Mouse (Mus musculus) c-Kit-positive CD71-positive TER-119-negative erythroid progenitor cells, embryonic 14.5 days (primary cell): ENCODE results near the gene Rrp36.
A peak's percentile ranks its signal among the peaks of the same experiment; 100 is the strongest.

ENCODE experiments used
- DNase-seq: peaks from one replicate; pipeline ENCODE4 v3.0.0-alpha.2; 2013; ENCODE audit warnings: low read depth

The Rrp36 gene

DNA sequence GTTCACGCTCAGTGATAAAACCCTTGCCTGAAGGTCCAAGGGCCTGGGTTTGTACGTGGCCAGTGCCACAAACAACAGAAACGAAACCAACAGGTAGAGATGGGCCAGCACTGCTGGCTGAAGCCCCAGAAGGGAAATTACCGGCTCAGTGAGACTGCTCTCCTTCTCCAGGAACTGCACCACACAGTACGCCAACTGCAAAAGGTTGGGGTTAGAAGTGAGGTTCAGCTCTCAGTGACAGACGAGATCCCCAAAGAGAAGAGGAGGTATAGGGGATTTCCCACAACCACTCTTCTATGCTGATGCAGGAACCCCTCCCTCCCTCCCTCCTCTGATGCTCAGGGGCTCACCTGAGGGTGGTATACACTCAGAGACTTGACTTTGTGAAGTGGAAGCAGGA is 11.8 kb upstream of the Rrp36 start:
- no peak for DNase-seq

DNA sequence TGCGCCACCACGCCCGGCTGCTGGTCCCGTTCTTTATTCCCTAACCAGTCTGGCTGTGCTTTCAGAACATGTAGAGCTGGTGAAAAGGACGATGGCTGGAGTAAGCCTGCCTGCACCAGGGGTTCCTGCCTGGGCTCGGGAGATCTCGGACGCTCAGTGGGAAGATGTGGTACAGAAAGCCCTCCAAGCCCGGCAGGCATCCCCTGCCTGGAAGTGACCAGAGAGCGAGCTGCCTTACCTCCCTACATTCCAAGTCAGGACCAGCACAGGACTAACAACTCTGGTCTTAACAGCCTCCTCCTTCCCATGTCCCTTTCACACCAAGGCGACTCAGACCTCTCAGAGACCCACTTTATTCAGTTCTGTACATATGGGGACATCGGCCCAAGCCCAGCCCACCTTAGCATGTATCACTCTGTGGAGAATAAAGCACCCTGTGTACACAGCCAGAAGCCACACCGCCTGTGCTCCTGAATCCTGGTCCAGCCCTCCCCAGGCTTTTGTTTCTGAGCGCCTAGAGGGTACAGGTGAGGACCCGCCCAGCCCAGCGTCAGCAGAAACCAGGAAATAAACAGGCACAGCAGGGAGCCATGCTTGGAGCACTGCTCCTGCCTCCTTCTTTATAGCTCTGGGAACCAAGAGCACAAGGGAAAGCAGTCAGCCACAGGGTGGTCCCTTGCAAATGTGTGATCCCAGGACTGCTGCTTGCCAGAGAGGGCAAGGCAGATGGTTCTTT is 8.7 kb upstream of the Rrp36 start:
- no peak for DNase-seq

DNA sequence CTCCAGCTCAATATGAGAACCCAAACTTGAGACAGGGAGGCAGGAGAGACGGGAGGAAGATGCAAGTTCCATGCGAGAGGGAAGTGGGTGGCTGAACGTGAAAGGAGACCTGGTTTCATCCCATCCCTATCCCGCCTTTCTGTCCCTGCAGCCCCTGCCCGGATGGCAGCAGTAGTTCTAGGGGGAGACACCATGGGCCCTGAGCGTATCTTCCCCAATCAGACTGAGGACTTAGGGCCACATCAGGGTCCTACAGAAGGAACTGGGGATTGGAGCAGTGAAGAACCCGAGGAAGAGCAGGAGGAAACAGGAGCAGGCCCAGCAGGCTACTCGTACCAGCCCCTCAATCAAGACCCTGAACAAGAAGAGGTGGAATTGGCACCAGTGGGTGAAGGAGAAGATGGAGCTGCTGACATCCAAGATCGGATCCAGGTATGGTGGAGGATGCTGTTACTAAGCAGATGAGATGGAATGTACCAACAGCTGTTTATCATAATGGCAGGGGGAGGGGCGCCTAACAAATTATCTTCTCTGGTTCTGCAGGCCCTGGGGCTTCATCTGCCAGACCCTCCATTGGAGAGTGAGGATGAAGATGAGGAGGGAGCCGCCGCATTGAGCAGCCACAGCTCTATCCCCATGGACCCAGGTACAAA is 7.4 kb upstream of the Rrp36 start:
- no peak for DNase-seq

DNA sequence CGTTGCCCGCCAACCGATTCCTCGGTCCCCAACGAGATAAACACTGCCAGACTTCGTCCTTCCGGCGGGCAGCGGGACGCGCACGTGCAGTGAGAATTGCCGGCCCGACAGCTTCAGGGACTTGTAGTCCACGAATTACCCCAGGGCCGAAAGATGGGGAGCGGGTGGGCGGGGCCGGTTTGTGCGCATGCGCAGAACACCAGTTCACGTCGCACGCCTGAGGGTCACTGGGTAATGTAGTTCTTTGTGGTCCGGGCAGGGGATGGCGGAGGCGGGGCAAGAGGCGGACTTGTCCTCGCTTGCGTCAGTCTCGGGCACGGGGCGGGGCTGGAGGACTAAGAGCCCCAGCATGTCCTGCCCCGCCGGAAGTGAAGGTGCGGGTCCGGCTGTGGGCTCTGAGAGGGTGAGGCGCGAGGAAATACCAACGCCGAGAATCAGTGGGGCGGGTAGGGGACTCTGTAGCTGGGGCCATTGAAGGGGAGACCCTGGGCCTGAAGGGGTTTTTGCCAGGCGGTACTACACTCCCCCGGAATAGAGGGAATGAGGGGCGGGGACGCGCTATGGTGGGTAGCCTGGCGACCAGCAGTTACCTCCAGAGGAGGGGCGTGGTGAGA is 6.7 kb upstream of the Rrp36 start, which contains the start of gene Klhdc3:
Klhdc3 (minus strand) TSS at position 155 of the 614 bp plus-strand sequence.
- DNase-seq, result peak; percentile 98

DNA sequence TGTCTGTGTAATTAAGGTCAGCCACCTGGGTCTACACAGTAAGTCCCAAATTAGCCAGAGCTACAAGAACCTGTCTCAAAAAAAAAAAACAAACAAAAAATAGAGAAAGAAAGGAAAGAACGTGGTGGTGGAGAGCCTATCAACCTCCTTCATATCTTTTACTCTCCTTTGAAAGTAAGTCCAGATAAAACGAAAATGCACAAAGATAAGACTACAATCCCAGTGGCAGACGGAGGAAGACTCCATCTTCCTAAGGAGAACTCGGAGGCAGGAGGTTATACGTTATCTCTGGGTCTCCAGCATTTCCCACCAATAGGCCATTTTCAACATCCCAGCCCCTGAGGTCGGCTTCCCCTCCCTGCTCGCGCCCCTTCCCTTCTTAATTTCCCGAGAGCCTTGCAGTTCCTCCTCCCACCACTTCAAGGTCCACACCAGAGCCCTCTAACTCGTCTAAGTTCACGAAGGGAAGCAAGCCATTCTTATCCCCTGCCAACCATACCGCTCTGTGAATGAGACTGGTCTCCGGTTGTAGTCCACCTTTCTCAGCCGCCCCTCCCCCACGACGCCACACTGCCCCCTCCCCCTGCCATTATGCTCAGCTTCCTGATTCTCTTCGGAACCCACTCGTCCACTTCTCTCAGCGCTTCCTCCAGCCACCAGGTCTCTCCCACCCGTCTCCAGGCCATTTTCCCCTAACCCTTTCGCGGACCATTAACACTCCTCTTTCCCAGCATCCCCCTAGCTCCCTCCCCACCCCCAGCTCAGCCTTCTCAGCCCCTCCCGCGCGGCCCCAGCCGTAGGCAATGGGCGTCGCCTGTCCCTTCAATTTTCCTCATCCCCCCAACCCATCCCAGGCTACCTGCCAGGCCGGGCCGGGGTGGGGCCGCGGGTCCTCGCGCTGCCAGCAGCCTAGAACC is 5.9 kb upstream of the Rrp36 start:
- no peak for DNase-seq

DNA sequence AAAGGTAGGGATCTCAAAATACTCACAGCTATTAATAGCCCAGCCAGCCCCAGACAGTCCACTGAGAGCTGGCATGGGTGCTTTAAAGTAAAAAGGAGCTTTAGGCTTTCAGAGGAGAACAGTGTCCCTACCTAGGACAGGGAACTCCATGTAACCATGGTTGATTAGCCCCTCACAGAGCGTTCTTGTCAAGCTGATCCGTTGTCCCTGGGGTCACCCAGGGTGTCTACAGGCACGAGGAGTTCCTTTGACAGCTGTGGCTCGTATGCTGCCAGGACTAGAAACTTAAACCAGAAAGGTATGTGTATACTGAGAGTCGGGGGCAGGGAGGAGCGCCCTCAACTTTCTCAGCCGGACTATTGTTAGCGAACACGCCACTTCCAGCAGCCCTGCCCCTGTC is 4.8 kb upstream of the Rrp36 start:
- no peak for DNase-seq

DNA sequence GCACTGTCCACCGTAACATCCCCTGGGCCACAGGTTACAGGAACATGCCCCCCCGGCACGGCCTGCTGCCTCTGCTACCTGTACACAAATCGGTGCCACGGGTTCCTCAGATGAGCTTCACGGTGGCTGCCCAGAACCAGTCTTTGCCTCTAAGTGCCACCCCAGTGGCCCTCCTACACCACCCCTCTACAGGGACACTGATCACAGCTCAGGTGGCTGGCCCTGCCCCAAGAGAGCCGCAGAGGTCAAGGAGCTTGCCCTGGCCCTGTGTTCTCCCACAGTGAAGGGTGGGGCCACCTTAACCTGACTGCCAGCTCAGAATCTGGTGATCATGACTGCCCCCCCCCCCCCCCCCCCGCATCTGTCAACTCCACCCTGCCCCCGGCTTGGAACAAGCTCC is 4.3 kb upstream of the Rrp36 start, which contains the start of gene Mea1:
Mea1 (plus strand) TSS at position 378 of the 400 bp plus-strand sequence.
- no peak for DNase-seq

DNA sequence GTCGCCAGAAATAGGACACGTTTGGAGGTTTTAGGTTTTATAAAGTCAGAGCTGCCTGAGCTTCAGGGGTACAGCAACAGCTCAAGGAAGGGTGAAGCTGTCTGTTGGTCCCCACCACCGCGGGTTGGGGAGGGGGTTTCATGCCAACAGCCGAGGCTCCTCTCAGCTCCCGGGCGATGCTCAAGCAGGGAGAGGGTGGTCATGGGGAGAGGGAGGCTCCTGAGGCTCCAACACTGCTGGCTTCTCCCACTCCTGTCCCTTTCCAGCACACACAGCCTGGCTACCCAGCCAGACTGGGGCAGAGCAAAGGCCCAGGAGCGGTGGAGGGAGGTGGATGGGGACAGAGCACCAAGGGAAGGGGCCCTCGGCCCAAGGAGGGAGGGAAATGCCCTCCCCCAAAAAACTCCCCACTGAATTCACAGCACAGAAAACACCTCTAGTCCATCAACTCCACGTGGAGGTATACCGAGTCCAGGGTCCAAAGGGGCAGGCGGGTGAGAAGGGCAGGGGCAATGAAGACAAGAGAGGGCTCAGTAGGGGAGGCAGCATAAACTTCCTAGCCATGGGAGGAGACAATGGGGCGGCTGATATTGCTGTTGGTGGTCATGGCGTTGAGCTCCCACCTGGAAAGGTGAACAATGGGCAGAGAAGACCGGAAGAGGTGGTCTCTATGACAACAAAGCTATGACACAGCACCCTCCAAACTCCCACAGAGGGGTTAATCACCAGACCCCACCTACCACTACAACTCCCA is 555 bp upstream of the Rrp36 start:
- no peak for DNase-seq

DNA sequence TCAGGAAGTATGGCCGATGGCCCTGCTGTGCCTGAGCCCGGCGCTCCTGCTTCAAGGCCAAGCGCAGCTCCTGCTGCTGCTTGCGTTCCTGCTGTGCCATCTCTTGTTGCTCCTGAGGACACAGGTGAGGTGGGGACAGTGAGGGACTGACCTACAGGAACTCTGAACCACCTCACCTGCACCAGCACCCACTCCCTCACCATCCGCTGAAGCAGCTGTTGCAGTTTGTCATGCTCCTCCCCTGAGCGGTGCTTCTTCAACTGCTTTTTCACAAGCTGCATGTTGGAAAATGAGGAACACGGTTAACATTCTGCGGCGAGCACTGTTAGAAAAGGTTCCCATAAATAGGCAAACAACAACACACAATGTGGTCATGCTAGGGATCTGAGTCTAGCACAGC is 4.2 kb downstream of the Rrp36 start:
- no peak for DNase-seq

DNA sequence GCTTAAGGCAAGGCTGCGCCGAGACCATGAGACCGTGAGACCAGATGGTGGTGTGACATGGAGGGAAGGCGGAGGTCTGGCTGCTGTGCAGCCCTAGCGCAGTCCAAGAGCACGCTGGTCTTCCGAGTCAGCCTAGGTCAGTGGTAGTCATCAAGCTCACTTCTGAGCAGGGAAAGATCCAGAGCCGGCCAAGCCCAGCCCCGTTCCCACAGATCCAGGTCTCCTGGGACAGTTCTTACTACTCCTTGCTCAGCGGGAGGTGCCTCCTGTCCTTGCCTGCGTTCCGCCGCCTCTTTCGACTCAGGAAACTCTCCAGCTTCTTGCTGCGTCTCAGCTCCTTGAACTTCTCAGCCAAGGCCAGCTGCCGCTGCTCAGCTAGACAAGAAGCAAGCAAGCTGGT is 6.4 kb downstream of the Rrp36 start:
- no peak for DNase-seq

DNA sequence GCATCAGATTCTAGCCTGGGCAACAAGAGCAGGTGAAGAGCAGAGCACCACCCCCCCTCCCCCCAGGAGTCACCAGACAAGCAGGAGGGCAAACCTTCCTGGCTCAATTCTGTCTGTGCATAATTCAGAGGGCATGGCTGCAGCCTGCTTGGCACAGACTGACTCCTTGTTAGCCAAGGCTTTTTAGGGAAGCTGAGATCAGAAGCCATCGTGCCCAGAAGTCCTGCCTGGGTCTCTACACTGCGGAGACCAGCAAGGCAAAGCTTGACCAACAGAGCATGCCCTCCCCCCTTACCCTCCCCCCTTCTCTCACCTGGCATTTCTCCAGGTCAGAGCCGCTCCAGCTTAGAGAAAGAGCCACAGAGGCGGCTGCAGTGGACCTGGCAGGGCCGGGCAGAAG is 11.4 kb downstream of the Rrp36 start:
- DNase-seq, result no peak

DNA sequence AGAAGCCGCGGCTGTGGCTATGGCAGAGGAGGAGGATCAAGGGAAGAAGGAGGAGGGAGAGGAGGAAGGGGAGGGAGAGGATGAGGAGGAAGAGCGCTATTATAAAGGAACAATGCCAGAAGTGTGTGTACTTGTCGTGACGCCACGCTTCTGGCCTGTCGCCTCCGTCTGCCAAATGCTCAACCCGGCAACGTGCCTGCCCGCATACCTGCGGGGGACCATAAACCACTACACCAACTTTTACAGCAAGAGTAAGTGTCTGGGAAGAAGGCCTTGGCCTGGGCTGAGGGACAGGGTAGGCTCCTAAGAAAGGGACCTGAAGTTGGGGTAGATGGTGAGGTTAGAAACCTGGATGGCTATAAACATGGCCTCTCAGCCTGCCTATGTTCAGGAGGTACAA is 12.2 kb downstream of the Rrp36 start:
- DNase-seq, result no peak

DNA sequence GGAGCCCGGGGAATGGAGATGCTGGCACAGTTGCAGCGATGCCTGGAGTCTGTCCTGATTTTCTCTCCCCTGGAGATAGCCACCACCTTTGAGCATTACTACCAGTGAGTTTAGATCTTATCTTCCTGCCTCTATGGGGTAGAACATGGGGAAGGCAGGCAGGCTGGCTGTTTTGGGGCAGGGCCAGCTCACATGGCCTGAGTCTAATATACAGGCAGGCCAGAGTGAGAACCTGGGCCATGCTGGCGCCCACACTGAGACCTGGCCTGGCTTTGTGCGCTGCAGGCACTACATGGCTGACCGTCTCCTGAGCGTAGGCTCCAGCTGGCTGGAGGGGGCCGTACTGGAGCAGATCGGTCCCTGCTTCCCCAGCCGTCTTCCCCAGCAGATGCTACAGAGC is 12.8 kb downstream of the Rrp36 start:
- no peak for DNase-seq

DNA sequence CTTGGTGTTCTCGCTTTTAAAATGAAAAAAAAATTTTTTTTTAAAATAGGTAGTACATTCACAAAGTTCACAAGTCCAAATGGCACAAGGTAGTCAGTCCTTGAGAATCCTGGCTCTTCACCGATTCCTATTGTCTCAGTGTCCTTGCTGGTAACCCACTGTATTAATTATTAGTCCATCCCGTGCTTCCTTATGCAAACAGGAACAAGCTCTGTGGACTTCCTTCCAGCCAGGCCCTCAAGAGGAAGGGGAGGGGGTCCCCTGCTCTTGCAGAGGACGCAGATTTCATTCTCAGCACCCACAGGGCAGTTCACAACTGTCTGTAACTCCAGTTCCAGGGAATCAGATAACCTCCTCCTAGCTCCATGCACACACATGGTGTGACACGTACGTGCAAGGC is 18.1 kb downstream of the Rrp36 start:
- DNase-seq, result no peak

DNA sequence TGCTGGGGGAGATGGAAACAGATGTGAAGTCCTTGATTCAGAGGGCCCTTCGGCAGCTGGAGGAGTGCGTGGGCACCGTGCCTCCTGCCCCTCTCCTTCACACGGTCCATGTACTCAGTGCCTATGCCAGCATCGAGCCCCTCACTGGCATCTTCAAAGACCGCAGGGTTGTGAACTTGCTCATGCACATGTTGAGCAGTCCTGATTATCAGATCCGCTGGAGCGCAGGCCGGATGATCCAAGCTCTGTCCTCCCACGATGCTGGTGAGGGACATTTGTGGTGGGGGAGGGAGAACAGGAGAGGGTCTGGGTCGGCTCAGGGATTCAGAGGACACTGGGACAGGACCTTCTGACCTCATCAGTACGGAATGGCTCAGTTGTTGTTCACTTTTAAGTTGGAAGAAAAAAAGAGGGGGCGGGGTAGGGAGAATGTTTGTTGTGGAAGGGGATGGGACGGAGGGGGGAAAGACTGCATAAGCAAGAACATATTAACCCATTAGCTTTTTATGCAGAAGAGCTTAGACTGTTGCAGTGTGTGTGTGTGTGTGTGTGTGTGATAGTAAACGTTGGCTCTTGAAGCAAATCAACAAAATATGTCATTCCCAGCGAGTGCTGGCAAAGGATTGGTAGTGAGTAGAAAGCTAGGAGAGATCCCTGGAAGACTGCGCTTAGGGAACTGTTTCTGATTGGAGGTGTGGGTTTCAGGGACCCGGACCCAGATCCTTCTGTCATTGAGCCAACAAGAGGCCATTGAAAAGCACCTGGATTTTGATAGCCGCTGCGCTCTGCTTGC is 22.2 kb downstream of the Rrp36 start:
- DNase-seq, result no peak

DNA sequence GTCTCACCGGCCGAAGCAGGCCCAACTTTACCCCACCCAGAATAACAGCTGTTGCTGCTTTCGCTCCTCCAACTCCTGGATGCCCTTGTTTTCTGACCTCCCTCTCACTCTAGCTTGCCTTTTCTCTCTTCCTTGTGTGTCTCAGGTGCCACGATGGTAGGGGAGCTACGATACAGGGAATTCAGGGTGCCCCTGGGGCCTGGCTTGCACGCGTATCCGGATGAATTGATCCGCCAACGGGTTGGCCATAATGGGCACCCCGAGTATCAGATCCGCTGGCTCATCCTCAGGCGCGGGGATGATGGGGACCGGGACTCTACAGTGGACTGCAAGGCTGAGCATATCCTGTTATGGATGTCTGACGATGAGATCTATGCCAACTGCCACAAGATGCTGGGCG is 22.9 kb downstream of the Rrp36 start:
- no peak for DNase-seq

DNA sequence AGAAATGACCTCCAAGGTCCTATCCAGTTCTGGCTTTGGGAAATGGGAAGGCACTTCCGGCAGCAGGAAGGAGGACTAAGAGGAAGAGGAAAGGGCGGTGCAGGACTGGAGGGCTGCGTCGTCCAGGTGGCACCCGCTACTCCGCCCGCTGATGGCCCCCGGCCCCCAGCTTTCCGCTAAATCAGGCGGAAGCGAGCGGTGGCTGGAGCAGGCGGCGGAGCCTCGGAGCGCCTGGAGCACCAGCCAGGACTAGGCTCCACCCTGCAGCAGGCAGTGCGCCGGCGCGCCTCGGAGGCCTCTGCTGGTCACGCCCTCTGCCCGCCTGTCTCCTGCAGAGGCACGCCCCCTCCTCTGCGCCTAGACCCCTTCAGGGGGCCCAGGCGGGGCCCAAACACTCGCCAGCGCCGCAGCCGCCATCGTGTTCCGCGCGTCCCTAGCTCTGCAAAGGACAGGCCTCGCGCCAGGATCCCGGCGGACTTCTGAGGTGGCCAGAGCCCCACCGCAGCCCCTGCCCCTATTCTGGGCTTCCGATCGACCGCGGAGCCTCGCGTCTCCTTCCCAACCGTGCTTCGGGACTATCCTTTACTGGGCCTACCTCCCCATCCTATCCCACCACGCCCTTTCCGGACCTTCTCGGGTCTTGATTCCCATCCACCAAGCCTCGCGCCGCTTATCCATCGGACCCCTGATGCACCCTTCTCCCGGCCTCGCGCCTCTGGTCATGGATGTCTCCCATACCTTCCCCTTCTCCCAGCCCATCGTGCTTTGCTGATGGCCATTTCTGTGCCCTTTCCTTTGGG is 23.7 kb downstream of the Rrp36 start, which contains the start of gene Cul7:
Cul7 (plus strand) TSS at position 106 of the 800 bp plus-strand sequence.
- peak; percentile 76 for DNase-seq

DNA sequence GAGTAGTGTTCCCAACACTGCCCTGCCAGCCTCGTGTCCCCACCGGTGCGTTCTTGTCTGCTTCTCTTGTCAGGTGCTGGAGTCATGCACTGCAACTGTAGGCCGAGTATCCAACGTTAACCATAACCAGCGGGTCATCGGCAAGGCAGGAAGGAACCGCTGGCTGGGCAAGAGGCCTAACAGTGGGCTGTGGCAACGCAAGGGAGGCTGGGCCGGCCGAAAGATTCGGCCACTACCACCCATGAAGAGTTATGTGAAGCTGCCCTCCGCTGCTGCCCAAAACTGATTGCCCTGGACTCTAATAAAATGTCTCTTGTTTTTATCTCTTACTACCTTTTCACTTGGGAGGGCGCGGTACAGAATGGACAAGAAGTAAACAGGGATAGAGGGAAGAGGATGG is 24.3 kb downstream of the Rrp36 start:
- no peak for DNase-seq

DNA sequence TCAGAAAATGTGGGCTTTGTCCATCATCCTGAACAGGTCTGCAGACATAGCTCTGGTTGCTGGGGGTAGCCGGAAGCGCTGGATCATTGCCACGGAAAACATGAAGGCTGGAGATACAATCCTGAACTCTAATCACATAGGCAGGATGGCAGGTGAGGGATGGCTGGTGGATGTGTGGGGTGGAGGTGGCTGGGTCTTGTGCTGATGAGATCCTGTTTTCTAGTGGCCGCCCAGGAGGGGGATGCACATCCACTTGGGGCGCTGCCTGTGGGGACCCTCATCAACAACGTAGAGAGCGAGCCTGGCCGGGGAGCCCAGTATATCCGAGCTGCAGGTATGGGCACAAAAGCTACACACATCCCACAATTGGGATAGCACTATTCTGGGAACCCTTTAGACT is 25.7 kb downstream of the Rrp36 start:
- no peak for DNase-seq

DNA sequence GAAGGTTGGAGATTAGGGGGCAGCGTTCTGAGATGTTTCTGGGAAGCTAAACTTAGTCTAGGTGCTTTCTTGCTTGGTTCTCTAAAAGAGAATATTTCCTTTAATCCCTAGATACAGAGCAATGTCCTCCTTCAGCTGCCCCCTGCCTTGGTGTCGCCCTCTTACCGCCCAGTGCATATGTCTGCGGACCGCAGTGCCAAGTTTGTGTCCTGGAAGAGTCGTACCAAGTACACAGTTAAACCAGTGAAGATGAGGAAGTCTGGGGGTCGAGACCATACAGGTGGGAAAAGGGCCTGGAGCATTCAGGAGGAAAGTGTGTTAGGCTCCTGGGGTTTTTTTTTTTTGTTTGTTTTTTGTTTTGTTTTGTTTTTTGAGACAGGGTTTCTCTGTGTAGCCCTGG is 26.9 kb downstream of the Rrp36 start:
- no peak for DNase-seq
